Mouse (Mus musculus): ENCODE data around the gene Myh14.

Myh14 gene

GRCm38 (mm10) chr7:44638663-44639062, 32.0 kb downstream of the Myh14 start:
- peaks cover 7% of the 10 kb centered on the region for H3K27me3 ChIP-seq (ENCODE audit: insufficient read depth, low read length)
- H3K4me3 ChIP-seq (replicated peaks; ENCODE audit: low read length), result peak overlapping the region; percentile 73
- peaks cover 52% of the 10 kb centered on the region for H3K4me1 ChIP-seq (replicated peaks; ENCODE audit: low read depth, low read length)
- no peaks in the 10 kb centered on the region for H3K9me3 ChIP-seq (ENCODE audit: low read length)
- TF ChIP-seq NANOG (IDR thresholded peaks at IDR 0.05; ENCODE audit: borderline replicate concordance, low read length) (no peak), CTCF (conservative IDR thresholded peaks at IDR 0.05; ENCODE audit: low read length) (no peak), POU5F1 (IDR thresholded peaks at IDR 0.05; ENCODE audit: borderline replicate concordance, low read length) (no peak)
- H3K36me3 ChIP-seq (ENCODE audit: insufficient read depth, low read length), result no peaks in the 10 kb centered on the region

- H3K36me3 ChIP-seq (ENCODE audit: insufficient read depth, low read length), result no peaks in the 10 kb centered on the region
- no peaks in the 10 kb centered on the region for H3K9me3 ChIP-seq (ENCODE audit: low read length)
- peaks cover 4% of the 10 kb centered on the region for H3K27me3 ChIP-seq (ENCODE audit: insufficient read depth, low read length)
- no peak overlapping the region for H3K4me3 ChIP-seq (replicated peaks; ENCODE audit: low read length)
- peaks cover 67% of the 10 kb centered on the region for H3K4me1 ChIP-seq (replicated peaks; ENCODE audit: low read depth, low read length)
- no peak for TF ChIP-seq POU5F1 (IDR thresholded peaks at IDR 0.05; ENCODE audit: borderline replicate concordance, low read length)
- no peak for TF ChIP-seq CTCF (conservative IDR thresholded peaks at IDR 0.05; ENCODE audit: low read length)
- TF ChIP-seq NANOG (IDR thresholded peaks at IDR 0.05; ENCODE audit: borderline replicate concordance, low read length), result no peak
These were observed 34.0 kb downstream of the Myh14 start for GRCm38 (mm10) chr7:44636684-44637083.

- H3K36me3 ChIP-seq (ENCODE audit: insufficient read depth, low read length), result no peaks in the 10 kb centered on the region
These were observed 37.2 kb downstream of the Myh14 start for GRCm38 (mm10) chr7:44633407-44633806.

DNA sequence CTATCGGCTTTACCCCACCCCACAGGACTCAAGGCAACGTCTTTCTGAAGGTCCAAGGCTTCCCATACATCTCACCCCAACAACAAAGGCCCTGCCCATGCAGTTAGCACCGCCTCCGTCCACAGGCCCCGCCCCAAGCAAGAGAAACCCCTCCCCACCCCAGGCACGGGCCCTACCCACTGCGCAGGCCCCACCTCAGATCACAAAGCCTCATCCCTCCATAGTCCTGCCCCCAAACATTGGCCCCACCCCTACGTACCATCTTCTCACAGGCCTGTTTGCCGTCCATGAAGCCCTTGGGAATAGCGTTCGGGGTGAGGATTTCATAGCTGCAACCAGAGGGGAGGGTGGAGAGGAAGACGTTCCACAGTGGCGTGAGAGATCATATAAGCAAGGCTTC, 38.0 kb downstream of the Myh14 start:
- no peaks in the 10 kb centered on the region for H3K9me3 ChIP-seq (ENCODE audit: low read length)
- H3K4me3 ChIP-seq (replicated peaks; ENCODE audit: low read length), result 0 out of 2 replicates have a peak overlapping the region, but pooled peaks have one; percentile 53
- no peaks in the 10 kb centered on the region for H3K36me3 ChIP-seq (ENCODE audit: insufficient read depth, low read length)
- TF ChIP-seq POU5F1 (IDR thresholded peaks at IDR 0.05; ENCODE audit: borderline replicate concordance, low read length) (no peak), NANOG (IDR thresholded peaks at IDR 0.05; ENCODE audit: borderline replicate concordance, low read length) (no peak), CTCF (conservative IDR thresholded peaks at IDR 0.05; ENCODE audit: low read length) (no peak)
- H3K27me3 ChIP-seq (ENCODE audit: insufficient read depth, low read length), result peaks cover 3% of the 10 kb centered on the region; the same call in 1 of the 2 replicates
- peaks cover 66% of the 10 kb centered on the region for H3K4me1 ChIP-seq (replicated peaks; ENCODE audit: low read depth, low read length)

More at GRCm38 (mm10) chr7:44633407-44633806, 37.2 kb downstream of the Myh14 start:
- Histone ChIP-seq H3K4me1 (replicated peaks; ENCODE audit: low read depth, low read length) (peaks cover 72% of the 10 kb centered on the region), H3K27me3 (ENCODE audit: insufficient read depth, low read length) (peaks cover 3% of the 10 kb centered on the region; the same call in 1 of the 2 replicates), H3K4me3 (replicated peaks; ENCODE audit: low read length) (peak overlapping the region; percentile 53; the same call in 1 of the 2 replicates), H3K9me3 (ENCODE audit: low read length) (no peaks in the 10 kb centered on the region)
- TF ChIP-seq NANOG (IDR thresholded peaks at IDR 0.05; ENCODE audit: borderline replicate concordance, low read length), result no peak
- TF ChIP-seq CTCF (conservative IDR thresholded peaks at IDR 0.05; ENCODE audit: low read length), result peak; percentile 64

DNA sequence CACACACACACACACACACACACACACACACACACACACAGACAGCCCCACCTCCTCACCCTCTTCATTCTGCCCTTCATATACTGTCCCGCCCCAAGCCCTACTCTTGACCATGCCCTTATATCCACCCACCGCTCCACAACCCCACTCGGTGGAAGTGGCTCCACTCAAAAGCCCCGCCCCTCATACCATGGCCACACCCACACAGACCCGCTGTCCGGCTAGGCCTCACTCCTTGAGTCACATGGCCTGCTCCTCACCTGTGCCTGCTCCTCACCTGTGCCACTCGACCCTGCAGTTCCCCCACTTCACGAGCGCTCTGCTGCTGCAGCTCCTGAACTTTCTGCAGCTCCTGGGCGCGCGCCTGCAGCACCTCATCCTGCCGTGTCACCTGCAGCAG, 40.2 kb downstream of the Myh14 start:
- Histone ChIP-seq H3K4me3 (replicated peaks; ENCODE audit: low read length) (peak overlapping the region; percentile 63; the same call in 1 of the 2 replicates), H3K9me3 (ENCODE audit: low read length) (no peaks in the 10 kb centered on the region), H3K4me1 (replicated peaks; ENCODE audit: low read depth, low read length) (peaks cover 65% of the 10 kb centered on the region), H3K36me3 (ENCODE audit: insufficient read depth, low read length) (no peaks in the 10 kb centered on the region; the same call in 1 of the 2 replicates), H3K27me3 (ENCODE audit: insufficient read depth, low read length) (peaks cover 3% of the 10 kb centered on the region; the same call in 1 of the 2 replicates)
- TF ChIP-seq POU5F1 (IDR thresholded peaks at IDR 0.05; ENCODE audit: borderline replicate concordance, low read length), result no peak
- no peak for TF ChIP-seq CTCF (conservative IDR thresholded peaks at IDR 0.05; ENCODE audit: low read length)
- no peak for TF ChIP-seq NANOG (IDR thresholded peaks at IDR 0.05; ENCODE audit: borderline replicate concordance, low read length)

DNA sequence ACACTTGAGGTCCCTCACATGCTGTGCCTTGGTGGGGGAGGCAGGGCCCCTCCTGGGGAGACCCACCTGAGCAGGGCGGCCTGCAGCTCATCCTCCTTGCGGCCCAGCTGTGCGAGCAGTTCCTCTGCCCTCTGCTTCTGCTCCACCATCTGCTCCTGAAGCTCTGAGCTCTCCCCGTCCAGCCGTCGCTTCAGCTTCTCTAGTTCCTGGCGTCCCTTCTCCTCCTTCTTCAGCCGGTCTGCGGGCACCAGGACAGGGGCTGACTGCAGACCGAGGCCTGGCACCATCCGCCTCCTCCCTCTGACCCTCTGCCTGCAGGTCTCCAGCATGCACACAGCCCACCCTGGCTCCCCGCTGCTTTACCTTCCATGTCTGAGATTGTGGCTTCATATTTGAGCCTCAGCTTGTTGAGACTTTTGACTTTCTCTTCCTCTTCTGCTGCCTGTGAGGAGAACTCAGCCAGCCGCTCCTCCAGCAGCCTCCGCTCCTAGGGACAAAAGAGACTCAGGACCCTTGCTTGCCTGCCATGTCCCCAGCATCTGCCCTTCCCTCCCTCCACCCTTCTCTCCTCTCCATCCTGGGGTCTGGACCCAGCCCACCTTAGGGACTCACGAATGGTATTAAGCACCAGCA, 42.1 kb downstream of the Myh14 start:
- Histone ChIP-seq H3K4me1 (replicated peaks; ENCODE audit: low read depth, low read length) (peaks cover 69% of the 10 kb centered on the region), H3K36me3 (ENCODE audit: insufficient read depth, low read length) (no peaks in the 10 kb centered on the region; the same call in 1 of the 2 replicates), H3K27me3 (ENCODE audit: insufficient read depth, low read length) (peaks cover 8% of the 10 kb centered on the region; the same call in 1 of the 2 replicates), H3K4me3 (replicated peaks; ENCODE audit: low read length) (peak overlapping the region; percentile 17; the same call in 1 of the 2 replicates), H3K9me3 (ENCODE audit: low read length) (no peaks in the 10 kb centered on the region)
- TF ChIP-seq POU5F1 (IDR thresholded peaks at IDR 0.05; ENCODE audit: borderline replicate concordance, low read length) (no peak), CTCF (conservative IDR thresholded peaks at IDR 0.05; ENCODE audit: low read length) (no peak), NANOG (IDR thresholded peaks at IDR 0.05; ENCODE audit: borderline replicate concordance, low read length) (no peak)

GRCm38 (mm10) chr7:44626966-44627365, 43.7 kb downstream of the Myh14 start:
- TF ChIP-seq CTCF (conservative IDR thresholded peaks at IDR 0.05; ENCODE audit: low read length), result no peak
- no peak for TF ChIP-seq NANOG (IDR thresholded peaks at IDR 0.05; ENCODE audit: borderline replicate concordance, low read length)
- TF ChIP-seq POU5F1 (IDR thresholded peaks at IDR 0.05; ENCODE audit: borderline replicate concordance, low read length), result no peak
- Histone ChIP-seq H3K4me1 (replicated peaks; ENCODE audit: low read depth, low read length) (peaks cover 64% of the 10 kb centered on the region), H3K36me3 (ENCODE audit: insufficient read depth, low read length) (peaks cover 5% of the 10 kb centered on the region), H3K4me3 (replicated peaks; ENCODE audit: low read length) (no peak overlapping the region), H3K27me3 (ENCODE audit: insufficient read depth, low read length) (peaks cover 8% of the 10 kb centered on the region; the same call in 1 of the 2 replicates), H3K9me3 (ENCODE audit: low read length) (no peaks in the 10 kb centered on the region)

GRCm38 (mm10) chr7:44626068-44626385, 44.6 kb downstream of the Myh14 start:
- H3K9me3 ChIP-seq (ENCODE audit: low read length), result no peaks in the 10 kb centered on the region
- no peak overlapping the region for H3K4me3 ChIP-seq (replicated peaks; ENCODE audit: low read length)
- H3K36me3 ChIP-seq (ENCODE audit: insufficient read depth, low read length), result peaks cover 11% of the 10 kb centered on the region
- H3K27me3 ChIP-seq (ENCODE audit: insufficient read depth, low read length), result peaks cover 8% of the 10 kb centered on the region; the same call in 1 of the 2 replicates
- H3K4me1 ChIP-seq (replicated peaks; ENCODE audit: low read depth, low read length), result peaks cover 55% of the 10 kb centered on the region
- TF ChIP-seq POU5F1 (IDR thresholded peaks at IDR 0.05; ENCODE audit: borderline replicate concordance, low read length), result no peak
- TF ChIP-seq CTCF (conservative IDR thresholded peaks at IDR 0.05; ENCODE audit: low read length), result peak; percentile 46

All from E14TG2a.4 (cell line).